Mouse (Mus musculus): Measurements from ENCODE around the gene Pdgfra.

- TF ChIP-seq CTCF (IDR thresholded peaks at IDR 0.05; ENCODE audit: low read depth) (no peak), EP300 (optimal IDR thresholded peaks at IDR 0.05) (no peak)
Observed at GRCm38 (mm10) chr5:75160530-75161170, 8.6 kb downstream of the Pdgfra start.
